Mouse (Mus musculus): ENCODE measurements around the gene Prpsap2. TPM values are rescaled to one million over a fixed set of nuclear protein-coding genes. Genes with fewer than 3 reads are reported as not detected.
"Not testable (repeated sequence)": the region's sequence is repeated elsewhere in the genome, so short reads cannot be mapped to it uniquely, and the experiment has no call there.

Prpsap2 gene
- 1 to 10 TPM; 6.7 to 7.4 TPM for total RNA-seq (2021)

DNA sequence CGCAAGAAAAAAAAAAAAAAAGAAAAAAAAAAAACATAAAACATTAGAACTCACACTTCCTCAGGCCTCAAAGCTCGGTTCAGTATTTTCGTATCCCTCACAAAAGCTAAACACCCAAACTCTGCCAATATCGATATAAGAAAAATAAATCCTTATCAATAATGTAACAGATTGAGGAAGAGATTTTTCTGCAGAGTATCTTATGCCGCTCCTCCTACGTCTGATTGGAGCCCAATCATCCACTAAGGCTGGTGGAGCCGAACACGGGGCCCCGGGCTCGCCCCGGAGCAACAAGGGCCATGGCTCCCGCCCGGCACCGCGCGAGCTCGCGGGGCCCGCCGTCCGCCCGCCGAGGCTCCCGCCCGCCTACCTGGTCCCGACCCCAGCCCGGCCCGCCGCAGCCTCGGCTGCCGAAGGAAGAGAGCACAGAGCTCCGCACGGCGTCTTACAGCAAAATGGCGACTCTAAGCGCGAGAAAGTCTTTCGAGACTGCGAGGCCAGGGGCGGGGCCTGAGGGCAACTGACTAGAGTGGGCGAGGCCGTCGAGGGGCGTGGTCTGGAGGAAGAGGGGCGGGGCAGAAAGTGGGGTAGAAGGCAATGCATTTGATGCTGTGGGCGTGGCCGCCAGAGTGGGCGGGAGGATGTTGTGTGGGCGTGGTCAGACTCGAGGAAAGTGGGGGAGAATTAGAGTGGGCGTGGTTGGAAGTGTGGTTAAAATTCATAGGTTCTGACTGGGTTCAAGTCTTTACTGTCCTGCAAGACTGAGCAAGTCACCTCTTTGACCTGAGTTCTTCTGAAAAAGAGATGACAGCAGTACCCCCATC lies at the start of gene Prpsap2:
Gene Prpsap2, minus strand, starts transcription at position 505 of the 824 bp plus-strand sequence.
- intact Hi-C loops (cut with DNase I): no loop called here
- DNase-seq: peak; percentile 98 to 99

DNA sequence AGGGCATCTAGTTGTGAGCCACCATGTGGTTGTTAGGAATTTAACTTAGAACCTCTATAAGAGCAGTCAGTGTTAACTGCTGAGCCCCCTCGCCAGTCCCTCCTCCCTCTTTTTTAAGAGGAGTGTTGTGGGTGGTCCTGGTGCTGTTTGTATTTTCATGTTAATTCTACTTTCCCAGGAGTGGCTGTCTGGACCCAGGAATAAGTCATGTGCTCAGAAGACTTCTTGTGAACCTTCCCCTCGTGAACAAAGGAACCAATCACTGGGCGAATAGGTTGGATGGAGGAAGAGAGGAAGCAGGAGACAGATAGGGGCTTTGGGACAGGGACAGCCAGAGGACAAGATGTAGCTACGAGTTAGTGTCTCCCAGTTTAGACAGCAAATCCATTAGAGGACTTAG lies 47.9 kb upstream of the Prpsap2 start:
- intact Hi-C loops (cut with DNase I): no loop called here
- no peak for DNase-seq

DNA sequence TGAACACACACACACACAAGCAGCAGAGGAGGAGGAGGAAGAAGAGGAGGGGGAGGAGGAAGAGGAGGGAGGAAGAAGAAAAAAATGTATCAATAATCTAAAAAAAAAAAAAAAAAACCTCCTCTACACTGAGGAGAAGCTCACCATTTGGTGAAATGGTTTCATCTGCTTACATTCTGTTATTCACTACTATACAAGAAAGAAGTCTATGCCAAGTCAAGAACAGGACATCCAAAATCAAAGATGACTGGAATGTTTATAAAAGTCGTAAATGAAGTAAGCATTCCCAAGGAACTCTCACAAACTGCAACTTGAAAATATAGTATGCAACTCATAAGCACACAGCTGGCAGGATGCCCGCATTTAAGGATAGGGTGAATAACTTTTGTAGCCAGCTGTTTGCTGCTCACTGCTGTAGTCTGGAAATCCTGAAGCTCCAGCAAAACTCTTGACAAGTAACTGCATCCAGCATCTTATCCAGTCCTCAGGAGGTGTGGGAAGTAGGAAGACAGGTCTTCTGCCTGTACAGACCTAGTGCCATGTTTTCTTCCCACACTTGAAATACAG lies 46.7 kb upstream of the Prpsap2 start:
- no peak for DNase-seq
- intact Hi-C loops (cut with DNase I): no loop called here

DNA sequence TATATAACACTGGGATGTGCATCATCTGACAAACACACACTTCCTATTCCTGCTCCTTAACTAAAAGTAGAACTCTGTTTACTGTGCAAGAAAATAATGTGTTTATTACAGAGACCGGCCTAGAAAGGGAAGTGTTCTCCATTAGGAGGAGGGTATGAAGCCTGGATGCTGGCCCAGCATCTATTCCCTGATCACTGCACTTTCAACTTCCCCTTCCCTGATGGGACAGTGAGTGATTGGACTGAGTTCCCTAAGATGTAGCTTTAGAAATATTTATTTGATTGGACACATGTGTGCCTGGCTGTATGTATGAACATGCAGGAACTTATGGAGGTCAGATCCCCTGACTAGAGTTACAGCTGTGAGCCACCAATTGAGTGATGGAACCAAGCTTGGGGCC lies 31.6 kb upstream of the Prpsap2 start:
- intact Hi-C loops (cut with DNase I): no loop called here
- no peak for DNase-seq

DNA sequence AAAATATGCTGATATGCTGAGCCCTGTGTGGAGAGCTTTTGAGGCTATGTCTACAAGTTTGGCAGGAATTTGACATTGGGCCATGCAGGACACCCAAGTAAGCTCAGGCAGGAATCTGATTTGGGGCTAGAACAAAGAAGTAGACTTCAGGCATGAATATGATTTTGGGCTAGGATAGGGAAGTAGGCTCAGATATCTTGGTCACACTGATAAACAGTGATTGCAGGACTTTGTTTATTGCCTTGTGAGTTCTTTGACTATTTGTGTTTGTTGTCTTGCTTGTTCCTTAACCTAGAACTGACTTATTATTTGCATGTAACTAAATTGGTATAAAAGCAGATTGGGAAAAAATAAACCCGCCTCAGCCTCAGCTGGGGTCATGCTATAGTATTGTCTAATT lies 26.7 kb upstream of the Prpsap2 start:
- intact Hi-C loops (cut with DNase I): no loop called here

DNA sequence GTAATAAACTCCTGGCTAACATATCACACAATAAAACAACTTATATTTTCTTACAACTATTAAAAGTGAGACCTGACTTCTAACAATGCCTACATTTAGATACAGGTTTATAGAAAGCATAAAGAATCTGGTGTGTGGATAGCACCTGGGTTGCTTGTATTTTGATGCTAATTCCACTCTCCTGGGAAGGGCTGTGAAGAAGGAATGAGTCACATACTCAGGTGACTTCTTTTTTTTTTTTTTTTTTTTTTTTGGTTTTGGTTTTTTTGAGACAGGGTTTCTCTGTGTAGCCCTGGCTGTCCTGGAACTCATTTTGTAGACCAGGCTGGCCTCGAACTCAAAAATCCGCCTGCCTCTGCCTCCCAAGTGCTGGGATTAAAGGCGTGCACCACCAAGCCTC lies 20.6 kb upstream of the Prpsap2 start:
- DNase-seq; intact Hi-C loops (cut with DNase I): not testable (repeated sequence)

More for the DNA sequence above, 26.7 kb upstream of the Prpsap2 start:
- DNase-seq: no peak

DNA sequence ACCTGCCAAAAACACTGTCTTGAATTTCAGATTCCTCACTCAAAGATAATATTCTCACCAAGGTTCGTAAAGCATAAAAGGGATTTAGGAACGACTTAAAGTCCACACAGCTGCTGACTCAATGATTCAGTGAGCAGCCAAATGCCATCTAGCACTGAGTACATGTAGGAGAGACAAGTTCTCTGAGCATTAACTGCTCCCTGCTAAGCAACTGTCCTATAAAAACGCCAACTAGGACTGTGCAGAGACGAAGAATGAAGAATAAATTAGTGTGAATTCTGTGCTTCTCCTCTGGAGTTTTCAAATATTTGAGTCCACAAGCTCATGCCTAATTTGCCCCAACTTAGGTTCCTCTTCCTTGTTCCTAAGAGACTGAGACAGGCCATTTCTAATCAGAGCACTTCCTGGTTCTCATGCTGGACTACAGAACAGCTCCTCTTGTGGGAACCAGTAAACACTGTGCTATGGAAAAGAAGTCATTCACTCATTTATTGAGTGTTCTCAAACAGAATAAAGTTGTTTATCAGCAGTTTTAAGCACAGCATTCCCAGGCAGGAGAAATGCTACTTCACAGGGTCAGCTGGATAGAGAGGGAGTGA lies 12.8 kb upstream of the Prpsap2 start:
- no peak for DNase-seq
- intact Hi-C loops (cut with DNase I): no loop called here

DNA sequence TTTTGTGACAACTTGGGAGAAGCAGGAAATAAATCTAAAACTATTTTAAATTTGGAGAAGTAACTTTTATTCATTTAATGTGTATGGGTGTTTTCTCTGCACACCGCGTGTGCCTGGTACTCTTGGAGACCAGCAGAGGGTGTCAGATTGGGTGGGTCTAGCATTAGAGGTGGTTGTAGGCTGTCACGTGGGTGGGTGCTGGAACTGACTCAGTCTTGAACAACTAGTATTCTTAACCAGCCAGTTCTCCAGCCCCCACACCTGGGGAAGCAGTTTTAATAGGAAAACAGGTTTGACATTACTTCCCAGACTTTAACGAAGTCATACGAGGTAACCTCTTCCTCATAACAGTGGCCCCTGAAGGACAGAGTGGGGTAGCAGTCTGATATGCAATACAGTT lies 1.4 kb downstream of the Prpsap2 start:
- intact Hi-C loops (cut with DNase I): no loop called here

DNA sequence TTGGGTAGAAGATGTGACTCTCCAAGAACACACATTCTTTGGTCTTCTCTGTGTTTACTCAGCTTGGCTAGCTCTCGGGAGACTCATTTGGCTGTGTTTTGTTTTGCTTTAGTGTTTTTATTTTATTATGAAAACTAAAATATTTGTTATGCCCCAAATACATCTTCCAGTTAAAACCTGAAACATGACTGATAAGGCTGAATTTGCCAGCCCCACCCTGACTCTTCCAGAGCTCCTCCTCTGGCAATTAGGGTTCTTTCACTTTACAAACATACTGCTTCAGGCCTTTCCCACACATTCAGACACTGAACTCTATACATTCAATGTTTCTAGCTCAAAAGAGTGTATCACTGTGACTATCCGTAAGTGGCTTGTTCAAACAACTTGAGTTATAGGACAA lies 4.7 kb downstream of the Prpsap2 start:
- intact Hi-C loops (cut with DNase I): no loop called here
- DNase-seq: no peak

More for the DNA sequence above, 1.4 kb downstream of the Prpsap2 start:
- DNase-seq: no peak

DNA sequence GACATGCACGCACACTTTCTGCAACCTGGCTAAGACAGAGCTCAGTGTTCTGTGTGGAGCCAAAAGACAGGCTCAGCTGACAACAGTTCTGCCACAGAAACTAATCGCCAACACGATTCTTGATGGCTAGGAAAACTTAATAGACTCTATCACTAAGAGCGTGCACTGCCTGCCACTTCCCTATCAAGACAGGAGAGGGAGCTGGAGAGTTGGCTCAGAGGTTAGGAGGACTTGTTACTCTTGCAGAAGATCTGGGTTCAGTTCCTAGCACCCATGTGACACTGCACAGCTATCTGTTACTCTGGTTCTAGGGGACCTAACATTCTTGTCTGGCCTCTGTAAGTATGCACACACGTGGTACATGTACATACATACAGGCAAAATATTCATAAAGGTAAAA lies 10.3 kb downstream of the Prpsap2 start:
- DNase-seq: no peak
- intact Hi-C loops (cut with DNase I): no loop called here

DNA sequence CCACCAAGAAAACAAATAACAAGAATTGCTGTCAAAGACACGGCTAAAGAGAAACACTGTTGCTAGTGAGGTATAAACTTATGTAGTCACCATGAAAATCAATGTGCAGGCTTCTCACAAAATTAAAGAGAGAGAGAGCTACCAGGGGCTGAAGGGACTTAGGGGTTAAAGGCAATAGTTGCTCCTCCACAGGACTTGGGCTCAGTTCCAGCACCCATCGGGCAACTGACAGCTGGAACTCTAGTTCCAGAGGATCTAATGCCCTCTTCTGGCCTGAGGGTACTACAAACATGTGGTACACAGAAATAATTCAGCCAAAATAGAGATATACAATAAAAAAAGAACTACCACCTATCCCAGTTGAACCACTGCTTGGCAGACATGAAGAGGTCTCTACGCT lies 14.7 kb downstream of the Prpsap2 start:
- intact Hi-C loops (cut with DNase I): no loop called here
- DNase-seq: no peak

DNA sequence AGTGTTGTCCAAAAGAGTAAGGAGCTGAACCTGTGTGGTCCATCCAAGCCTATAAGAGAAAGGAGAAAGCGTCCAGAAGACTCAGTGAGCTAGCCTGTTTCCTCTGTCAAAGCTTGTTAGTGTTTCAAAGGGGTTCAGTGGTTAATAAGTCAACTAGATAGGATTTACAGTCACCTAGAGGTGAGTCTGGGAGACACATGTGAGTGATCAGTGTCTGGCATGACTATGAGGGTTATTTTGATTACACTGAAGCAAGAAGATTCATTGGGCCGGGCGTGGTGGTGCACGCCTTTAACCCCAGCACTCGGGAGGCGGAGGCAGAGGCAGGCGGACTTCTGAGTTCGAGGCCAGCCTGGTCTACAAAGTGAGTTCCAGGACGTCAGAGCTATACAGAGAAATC lies 16.1 kb downstream of the Prpsap2 start:
- DNase-seq: no peak
- intact Hi-C loops (cut with DNase I): no loop called here

DNA sequence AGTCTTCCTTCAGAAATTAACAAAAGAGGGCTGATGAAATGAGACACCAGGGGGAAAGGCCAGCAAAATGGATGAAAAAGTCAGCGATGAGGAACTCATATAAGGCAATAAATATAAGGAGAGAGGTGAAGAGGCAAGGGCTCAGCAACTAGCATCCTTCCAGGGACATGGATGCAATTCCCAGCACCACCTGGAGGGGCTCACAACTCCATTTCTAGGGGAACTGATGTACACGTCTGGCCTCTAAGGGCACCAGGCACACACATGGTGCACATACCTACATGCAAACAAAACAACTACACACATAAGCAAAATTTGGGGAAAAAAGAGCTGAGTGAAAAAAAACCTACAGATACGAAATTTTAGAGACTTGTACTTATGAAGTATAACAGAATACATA lies 17.4 kb downstream of the Prpsap2 start:
- intact Hi-C loops (cut with DNase I): no loop called here

DNA sequence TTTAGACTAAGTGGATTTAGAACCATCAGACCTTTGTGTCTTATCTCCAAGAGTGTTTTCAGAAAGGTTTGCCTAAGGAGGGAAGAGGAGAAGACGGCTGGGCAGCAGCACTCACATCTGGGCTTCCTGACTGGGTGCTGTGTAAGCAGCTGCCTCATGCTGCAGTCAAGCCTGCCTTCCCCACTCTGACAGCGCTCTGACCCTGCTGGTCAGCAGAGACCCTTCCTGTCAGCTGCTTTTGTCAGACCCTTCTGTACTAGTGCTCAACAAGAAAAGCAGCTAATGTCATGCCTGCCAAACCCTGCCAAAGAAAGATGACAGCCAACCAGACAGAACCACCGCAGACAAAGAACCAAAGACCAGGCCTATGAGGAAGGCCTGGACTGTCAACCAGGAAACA lies 18.1 kb downstream of the Prpsap2 start:
- intact Hi-C loops (cut with DNase I): no loop called here
- no peak for DNase-seq

More for the DNA sequence above, 17.4 kb downstream of the Prpsap2 start:
- no peak for DNase-seq

DNA sequence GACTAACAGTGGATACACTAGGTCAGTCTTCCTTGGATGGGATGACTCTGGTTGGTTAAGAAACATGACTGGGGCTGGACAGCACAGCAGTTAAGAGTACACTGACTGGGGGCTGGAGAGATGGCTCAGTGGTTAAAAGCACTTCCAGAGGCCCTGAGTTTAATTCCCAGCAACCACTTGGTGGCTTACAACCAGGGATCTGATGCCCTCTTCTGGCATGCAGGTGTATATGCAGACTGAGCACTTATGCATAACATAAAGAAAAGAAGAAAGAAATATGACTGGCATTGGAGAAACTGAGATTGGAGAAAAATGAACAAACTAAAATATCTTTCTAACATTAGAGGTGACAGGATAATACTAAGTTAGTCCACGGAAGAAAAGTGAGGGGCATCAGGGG lies 21.4 kb downstream of the Prpsap2 start:
- no peak for DNase-seq

DNA sequence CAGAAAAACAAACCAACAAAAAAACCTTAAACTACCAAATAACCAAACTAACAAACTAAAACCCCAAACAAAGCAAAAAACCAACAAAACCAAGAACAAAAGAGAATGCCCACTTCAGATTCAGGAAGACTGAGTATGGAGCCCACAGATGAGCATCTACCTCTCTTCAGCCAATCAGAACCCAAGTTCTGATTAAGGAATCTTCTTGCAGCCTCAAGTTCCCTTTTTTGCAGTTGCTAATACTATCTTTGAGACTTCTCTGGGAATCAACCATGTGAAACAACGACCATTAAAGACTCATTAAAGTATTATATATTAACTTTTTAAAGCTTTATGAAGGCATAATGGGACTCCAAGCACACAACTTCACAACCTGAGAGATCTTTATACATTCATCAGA lies 24.6 kb downstream of the Prpsap2 start:
- intact Hi-C loops (cut with DNase I): no loop called here
- no peak for DNase-seq

More for the DNA sequence above, 21.4 kb downstream of the Prpsap2 start:
- intact Hi-C loops (cut with DNase I): no loop called here

DNA sequence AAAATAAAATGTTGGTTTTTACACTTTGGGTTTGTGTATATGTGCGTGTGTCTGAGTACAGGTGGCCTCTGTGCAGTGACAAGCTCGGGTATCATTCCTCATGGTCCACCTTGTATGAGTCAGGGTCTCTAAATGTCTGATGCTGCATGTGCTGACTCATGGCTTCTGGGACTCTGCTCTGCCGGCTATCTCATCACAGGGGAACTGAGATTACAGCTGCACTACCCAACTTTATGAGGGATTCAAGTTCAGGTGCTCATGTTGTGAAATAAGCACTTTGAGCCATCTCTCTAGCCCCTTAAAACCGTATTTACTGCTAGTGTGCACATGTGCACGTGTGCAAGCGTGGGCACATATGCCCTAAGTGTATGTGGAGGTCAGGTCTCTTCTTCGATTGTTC lies 29.2 kb downstream of the Prpsap2 start:
- no peak for DNase-seq
- intact Hi-C loops (cut with DNase I): no loop called here

DNA sequence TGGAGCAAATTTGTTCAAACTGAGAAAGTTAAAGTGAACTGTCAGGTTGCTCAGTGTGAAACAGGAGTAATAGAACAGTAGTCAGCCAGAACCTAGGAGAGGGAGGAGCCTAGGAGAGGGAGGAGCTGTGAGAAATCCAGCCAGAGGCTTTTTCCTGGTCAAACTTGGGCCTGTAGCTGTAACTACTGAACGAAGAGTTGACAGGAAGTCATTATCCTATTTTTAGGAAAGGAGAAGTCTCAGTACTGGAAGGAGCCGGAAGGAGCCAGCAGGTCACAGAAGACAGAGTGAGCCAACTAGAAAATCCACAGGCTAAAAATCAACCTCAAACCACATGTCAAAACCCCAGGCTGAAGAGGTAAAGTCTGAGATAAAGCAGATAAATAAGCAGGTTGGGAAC lies 33.9 kb downstream of the Prpsap2 start:
- intact Hi-C loops (cut with DNase I): no loop called here
- no peak for DNase-seq

DNA sequence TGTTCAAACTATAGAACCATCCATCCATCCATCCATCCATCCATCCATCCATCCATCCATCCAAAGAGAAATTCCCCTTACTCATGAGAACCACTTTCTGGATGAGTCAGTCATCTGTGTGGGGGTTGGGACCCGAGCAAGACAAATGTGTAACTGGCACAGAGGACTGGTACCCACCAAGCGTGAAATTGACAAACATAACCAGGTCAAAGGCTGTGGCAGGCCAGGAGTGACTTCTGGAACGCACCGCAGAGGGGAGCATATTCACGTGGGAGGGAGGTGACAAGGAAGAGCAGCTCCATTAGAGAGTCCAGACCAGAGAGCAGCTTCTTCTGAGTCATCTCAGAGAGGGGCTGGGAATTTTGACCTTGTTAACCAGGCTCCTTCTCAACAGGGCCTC lies 39.8 kb downstream of the Prpsap2 start:
- DNase-seq: no peak
- intact Hi-C loops (cut with DNase I): no loop called here

DNA sequence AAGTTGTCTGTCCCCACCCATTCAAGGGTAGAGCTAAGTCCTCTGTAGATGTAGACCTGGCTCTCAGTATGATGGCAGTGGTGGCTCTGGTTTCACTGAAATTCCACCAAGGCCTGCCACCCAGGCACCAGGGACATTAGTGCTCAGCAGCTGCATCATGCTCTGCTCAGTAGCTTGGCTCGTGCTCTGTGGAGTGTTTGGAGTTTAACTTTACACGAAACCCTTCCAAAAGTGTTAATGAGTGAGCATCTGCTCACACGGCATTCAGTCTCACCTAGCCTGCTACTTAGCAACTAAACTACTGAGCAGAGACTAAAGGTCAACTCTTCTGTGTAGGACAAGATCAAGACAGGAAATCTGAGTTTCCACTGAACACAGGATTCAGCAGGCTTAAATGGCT lies 41.3 kb downstream of the Prpsap2 start, which contains the start of gene Slc5a10:
Gene Slc5a10, minus strand, starts transcription at position 191 of the 400 bp plus-strand sequence.
- DNase-seq: no peak
- intact Hi-C loops (cut with DNase I): no loop called here

DNA sequence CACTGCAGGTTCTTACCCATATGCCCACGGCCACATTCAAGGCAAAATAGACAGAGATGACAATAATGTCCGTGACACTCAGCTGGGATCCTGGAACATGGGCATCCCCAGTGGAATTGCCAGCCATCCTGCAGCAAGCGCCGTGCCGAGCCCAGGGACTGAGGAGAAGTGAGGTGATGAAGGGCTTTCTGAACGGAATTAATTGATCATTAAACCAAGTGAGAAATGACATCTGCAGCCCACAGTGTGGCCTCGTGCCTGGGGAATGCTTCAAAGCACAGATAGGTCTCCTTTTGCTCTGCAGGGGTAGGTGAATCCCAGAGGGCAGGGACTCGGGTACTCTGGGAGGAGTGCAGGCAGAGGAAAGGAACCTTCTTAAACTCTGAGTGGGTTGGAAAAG lies 42.1 kb downstream of the Prpsap2 start:
- no peak for DNase-seq
- intact Hi-C loops (cut with DNase I): loop anchor here (5.0 to 10.0 kb wide), 3 partner anchors 373 to 615 kb away; no protein-coding TSS in a partner anchor

DNA sequence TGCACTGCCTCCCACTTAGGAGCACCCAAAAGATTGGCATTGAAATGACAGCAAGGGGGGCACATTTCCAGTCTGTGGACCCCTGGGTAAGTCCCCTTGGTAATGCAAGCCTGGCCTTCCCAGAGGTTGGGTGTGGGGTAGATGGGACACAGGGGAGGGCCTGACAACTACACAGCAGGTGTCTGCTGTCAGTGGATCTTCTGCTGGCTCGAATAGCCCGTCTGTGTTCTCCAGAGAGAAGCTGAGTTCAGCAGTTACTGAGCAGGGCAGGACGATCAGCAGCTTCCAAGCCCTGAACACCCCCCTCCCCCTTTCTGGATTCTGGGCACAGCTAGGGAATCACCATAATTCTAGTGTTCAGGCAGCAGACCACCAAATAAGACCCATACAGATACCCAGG lies 42.5 kb downstream of the Prpsap2 start:
- intact Hi-C loops (cut with DNase I): loop anchor here (5.0 to 10.0 kb wide), 3 partner anchors 372 to 615 kb away; no protein-coding TSS in a partner anchor
- no peak for DNase-seq

All from heart, postnatal 36 days (tissue).